Mouse (Mus musculus) ES-E14 (cell line): ENCODE results near the gene Pnrc2.

Source experiments
- CHD2 ChIP-seq: IDR thresholded peaks from 2 replicates; pipeline ENCODE4 v1.6.1; 2014; ENCODE audit warnings: mild to moderate bottlenecking, low read depth, low read length, inconsistent platforms
- MAFK ChIP-seq: IDR thresholded peaks from 2 replicates; pipeline ENCODE4 v1.6.1; 2014; ENCODE audit warnings: mild to moderate bottlenecking, low read depth, low read length, inconsistent platforms; ENCODE audit not compliant: insufficient read depth
- ZC3H11A ChIP-seq: IDR thresholded peaks from 2 replicates; pipeline ENCODE4 v1.6.1; 2012; ENCODE audit warnings: low read depth, mild to moderate bottlenecking, inconsistent platforms, low read length, borderline replicate concordance
- ZNF384 ChIP-seq: IDR thresholded peaks from 2 replicates; pipeline ENCODE4 v1.6.1; 2012; ENCODE audit warnings: low read depth, low read length, inconsistent platforms

DNA sequence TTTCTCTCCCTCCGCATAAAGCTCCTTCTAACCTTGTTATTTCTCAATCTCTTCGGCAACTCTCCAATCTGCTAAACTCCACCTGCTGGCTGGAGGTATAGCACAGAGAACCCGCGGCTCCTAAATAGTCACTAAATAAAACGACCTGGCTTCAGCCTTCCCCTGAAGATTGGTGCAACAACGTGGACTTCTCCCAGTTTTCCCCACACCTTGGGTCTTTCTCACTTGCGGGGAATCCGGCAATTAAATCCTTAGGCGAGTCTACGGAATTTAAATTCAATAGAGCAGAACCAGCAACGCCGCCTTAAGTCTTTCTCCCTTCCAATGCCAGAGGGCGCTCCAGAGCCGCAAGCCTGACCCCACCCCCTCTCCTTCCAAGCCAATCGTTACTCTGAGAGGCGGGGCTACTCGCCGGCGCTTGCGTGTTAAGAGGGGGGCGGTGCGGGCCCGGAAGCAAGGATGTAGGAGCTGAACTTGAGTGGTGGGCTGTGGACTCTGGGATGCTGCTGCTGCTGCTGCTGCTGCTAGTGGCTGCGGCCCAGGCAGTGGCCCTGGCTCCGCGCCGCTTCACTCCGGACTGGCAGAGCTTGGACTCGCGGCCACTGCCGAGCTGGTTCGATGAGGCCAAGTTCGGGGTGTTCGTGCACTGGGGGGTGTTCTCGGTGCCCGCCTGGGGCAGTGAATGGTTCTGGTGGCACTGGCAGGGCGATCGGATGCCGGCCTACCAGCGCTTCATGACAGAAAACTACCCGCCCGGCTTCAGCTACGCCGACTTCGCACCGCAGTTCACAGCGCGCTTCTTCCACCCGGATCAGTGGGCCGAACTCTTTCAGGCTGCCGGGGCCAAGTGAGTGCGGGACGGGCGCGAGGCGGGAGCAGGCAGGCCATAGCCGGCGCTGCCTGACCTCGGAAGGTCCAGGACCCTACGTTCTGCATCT lies 46.9 kb upstream of the Pnrc2 start, which contains the start of gene Fuca1:
- TF ChIP-seq ZNF384 (no peak), ZC3H11A (no peak), MAFK (no peak), CHD2 (no peak)
